Mouse (Mus musculus) erythroblast, embryonic 14.5 days (primary cell): ENCODE measurements around the gene Atxn3.

Experiments used
- GATA1 ChIP-seq: IDR thresholded peaks from 2 replicates; pipeline ENCODE4 v1.6.1; 2012; ENCODE audit warnings: low read length, inconsistent platforms, mixed read lengths
- TAL1 ChIP-seq: IDR thresholded peaks from 3 replicates; pipeline ENCODE4 v1.6.1; 2012; ENCODE audit warnings: low read length, inconsistent platforms, mixed read lengths

- TF ChIP-seq GATA1 (no peak), TAL1 (no peak)
These were observed 40.9 kb downstream of the Atxn3 start for GRCm38 (mm10) chr12:101917165-101917564.
